Mouse (Mus musculus) gastrocnemius, adult 8-10 months (tissue): ENCODE data around the gene Pars2. TPM values are rescaled to one million over a fixed set of nuclear protein-coding genes. Genes with fewer than 3 reads are reported as not detected.

ENCODE experiments used
- DNase-seq, 2 experiments: peaks; one replicate each; pipeline ENCODE4 v3.0.0; 2022; ENCODE audit warnings: low spot score in 2 of 2
- total RNA-seq, 4 experiments: library from RNA; stranded (reverse); gene quantifications; 2 replicates each; pipeline ENCODE4 v1.2.4; 2022

Gene Pars2
- total RNA-seq, 4 experiments from 2014 or later: 1.7 to 5.9 (median 3.7) TPM

DNA sequence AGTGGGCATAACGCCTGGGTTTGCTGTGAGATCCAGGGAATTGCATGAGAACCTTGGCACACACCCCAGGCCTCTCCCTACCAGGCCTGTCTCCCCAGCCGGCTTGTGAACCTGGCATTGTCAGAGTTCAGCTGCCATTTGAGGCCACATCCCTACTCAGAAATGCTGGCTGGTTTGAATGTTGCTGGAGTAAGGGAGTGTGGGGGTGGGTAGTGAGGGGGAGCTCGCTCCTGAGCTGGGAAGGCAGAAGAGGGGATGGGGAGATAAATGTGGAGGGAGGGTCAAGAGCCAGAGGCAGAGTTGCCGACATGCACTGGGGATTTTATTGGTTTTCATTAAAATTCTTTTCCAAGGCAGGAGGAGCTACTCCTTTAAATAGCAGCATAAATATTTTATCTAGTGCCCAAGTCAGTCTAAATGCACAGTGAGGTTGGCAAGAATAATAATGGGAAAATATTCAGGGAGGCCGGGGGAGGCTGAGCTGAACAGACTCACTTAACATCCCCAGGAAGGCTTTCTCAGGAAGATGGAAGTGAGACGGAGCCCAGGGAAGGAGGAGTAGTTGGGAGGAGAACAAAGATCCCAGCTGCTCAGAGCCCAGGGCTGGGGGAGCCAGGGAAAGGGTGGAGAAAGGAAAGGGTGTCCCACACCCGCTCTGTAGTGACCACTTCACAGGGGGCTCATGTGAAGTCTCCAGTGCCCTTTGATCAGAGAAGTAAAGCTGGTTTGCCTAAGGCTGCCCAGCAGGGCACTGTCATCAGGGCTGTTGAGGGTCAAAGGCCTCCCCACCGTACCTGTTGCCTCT is 17.4 kb upstream of the Pars2 start:
- DNase-seq: no peak

DNA sequence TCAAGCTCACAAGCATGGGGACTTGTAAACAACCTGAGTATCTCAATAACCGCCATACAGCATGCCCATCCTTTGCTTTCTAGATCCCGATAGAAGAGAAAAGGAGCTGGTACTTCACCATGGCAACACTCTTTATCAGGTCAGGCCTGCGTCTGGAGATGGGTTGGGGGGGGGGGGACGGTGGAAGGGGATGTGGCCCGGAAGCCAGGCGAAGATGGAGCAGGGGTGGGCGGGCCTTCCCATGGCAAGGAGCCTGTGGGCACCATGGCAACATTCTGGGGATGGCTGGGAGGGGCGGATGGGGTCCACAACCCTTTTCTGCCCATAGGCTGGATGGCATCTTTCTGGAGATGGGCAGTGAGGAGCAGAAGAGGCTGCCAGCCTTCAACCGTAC is 16.8 kb upstream of the Pars2 start:
- no peak for DNase-seq

- no peak for DNase-seq
Measured at GRCm38 (mm10) chr4:106643483-106644217, 7.2 kb upstream of the Pars2 start.

DNA sequence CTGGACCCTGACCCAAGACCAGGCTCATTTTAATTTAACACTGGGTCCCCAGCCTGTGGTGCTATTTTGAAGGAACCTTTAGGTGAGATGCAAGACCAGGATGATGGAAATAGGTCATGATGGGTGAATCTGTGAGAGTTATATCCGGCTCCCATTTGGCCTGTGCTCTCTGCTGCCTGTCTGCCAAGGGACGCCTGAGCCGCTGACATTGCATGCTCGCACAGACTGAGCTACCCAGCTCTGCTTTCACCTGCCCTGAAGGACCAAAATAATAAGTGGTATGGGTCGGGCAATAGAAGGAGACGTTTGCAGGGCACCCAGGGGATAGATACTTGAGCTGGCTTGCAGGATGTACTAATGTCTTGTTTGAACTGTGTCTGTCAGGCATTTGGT is 6.7 kb upstream of the Pars2 start:
- DNase-seq: peak; percentile 58 to 59

- DNase-seq: no peak
Measured at GRCm38 (mm10) chr4:106645797-106646196, 5.1 kb upstream of the Pars2 start.

DNA sequence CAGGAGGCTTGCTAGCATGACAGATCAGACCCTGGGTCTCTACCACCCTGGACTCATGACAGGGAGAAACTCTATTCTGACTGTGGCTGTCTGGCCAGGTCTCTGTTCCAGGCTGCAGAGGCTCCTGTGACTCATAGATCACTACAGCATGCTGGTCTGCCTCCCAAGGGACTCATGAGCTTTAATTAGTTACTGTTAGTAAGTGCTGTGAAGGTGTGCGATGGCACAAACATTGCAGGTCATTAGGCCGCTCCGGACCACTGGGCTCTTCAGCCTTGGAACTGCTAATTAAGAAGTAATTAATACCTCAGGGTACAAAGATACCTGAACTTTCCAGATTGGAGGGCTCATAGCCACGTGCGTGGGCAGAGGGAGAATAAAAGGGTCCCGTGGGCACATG is 3.7 kb upstream of the Pars2 start:
- no peak for DNase-seq

GRCm38 (mm10) chr4:106652546-106652945 is 1.7 kb downstream of the Pars2 start:
- no peak for DNase-seq

DNA sequence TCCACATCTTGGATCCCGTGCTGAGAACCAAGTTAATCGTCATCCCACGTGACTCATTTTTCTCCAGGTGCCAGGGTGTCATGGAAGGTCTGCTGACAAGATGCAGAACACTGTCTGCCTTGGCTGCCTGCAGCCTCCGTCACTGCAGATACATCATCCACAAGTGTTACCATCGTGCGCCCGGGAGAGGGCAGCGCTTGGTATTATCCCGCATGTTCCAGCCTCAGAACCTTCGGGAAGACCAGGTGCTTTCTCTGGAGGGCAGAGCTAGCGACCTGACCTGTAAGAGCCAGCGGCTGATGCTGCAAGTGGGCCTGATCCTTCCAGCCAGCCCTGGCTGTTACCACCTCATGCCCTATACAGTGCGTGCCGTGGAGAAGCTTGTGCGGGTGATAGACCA is 2.2 kb downstream of the Pars2 start:
- DNase-seq: no peak

GRCm38 (mm10) chr4:106655681-106656080 is 4.8 kb downstream of the Pars2 start:
- peak in 1 of 2 experiments; percentile 44 for DNase-seq

GRCm38 (mm10) chr4:106663956-106664470 is 13.1 kb downstream of the Pars2 start:
- DNase-seq: no peak

DNA sequence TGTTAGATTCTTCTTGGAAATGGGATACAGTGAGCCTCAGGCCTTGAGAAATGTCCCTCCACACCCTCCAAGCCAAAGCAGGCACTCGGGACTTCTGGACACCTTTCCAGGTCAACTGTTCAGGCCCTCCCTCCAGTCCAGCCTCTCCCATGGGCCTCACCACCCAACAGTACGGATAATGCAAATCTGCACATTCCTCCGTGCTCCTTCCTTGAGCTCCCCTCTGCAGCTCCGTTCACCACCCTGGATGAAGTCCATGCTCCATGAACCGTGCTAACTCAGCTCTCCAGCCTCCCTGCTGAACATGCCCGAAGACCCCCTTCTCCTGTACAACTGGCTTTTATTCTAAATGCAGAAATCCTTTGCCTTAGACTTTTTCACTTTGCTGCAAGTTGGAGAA is 13.8 kb downstream of the Pars2 start:
- no peak for DNase-seq

GRCm38 (mm10) chr4:106665269-106665668 is 14.4 kb downstream of the Pars2 start:
- DNase-seq: no peak

GRCm38 (mm10) chr4:106665673-106666072 is 14.8 kb downstream of the Pars2 start:
- DNase-seq: no peak

GRCm38 (mm10) chr4:106666546-106666945 is 15.7 kb downstream of the Pars2 start:
- peak; percentile 69 to 77 for DNase-seq

DNA sequence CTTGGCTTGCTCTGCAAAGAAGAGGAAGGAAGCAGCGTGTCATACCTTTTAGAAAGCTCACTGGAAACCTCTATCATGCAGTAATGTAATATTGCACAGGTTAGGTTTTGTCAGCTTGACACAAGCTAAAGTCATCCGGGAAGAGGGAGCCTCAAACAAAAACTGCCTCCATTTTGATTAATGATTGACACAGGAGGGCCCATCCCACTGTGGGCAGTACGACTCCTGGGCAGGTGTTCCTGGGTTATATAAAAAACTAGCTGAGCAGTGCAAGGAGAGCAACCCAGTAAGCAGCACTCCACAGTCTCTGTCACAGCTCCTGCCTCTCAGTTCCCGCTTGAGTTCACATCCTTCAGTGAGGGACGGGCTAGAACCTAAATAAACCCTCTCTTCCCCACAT is 25.9 kb downstream of the Pars2 start:
- no peak for DNase-seq

- DNase-seq: peak; percentile 77 to 84
Measured at GRCm38 (mm10) chr4:106678442-106679118, 27.7 kb downstream of the Pars2 start, which contains the start of gene Ttc4. Ttc4 (minus strand) TSS chr4:106678944.

DNA sequence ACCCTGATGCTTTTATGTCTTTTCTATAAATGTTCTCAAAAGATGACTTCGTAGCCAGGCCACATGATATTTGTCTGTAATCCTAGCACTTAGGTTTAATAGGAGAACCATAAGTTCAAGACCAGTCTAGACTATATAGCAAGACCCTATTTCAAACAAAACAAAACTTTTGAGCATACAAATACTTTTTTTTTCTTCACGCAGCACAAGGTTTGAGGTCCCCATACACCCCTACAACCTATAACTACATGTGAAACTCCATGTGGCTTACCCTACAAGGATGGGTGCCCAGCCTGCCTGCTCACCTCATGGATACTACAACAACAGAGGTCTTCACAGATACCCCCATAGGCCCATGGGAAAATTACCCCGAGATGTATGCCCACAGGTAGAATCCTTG is 28.3 kb downstream of the Pars2 start:
- no peak for DNase-seq

- DNase-seq: no peak
Measured at GRCm38 (mm10) chr4:106680955-106681354, 30.1 kb downstream of the Pars2 start.

- DNase-seq: no peak
Measured at GRCm38 (mm10) chr4:106688636-106689296, 37.9 kb downstream of the Pars2 start.

- no peak for DNase-seq
Measured at GRCm38 (mm10) chr4:106693841-106694430, 43.1 kb downstream of the Pars2 start.

GRCm38 (mm10) chr4:106699989-106700388 is 49.1 kb downstream of the Pars2 start:
- DNase-seq: peak in 1 of 2 experiments; percentile 21
